Mouse (Mus musculus): ENCODE measurements around the gene Ttyh3.

DNA sequence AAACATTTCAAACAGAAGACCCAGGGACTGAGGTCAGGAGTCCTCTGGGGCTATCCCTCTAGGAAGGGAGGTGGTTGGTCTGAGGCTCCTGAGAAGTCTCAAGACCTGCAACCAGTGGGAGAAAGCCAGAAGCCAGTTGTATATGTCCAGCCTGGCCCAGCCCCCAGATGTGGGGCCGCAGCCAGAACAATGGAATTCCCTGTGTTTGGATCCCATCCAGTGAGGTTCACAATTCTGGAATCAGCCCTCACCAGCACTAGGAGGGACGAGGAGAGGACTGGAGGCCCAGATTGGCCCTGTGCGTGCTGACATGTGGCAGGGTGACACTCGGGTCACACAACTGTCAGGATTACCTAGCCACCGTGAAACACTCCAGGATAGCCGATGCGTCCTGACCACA, 3.8 kb upstream of the Ttyh3 start:
- TF ChIP-seq FLI1 (IDR thresholded peaks at IDR 0.05; ENCODE audit: low read length) (no peak), GATA1 (IDR thresholded peaks at IDR 0.05; ENCODE audit: borderline replicate concordance, low read length) (no peak)
